Mouse (Mus musculus) olfactory bulb, adult 2 months (tissue): ENCODE measurements at regions not wholly inside any gene's neighbourhood (a gene's known extent, or its start where the extent isn't known, plus 50 kb on each side); places are given as distances from the start of the nearest gene placed in this dataset.

ENCODE experiments used
- CTCF ChIP-seq: fragments of 200-500 bp; IDR thresholded peaks from 2 replicates; pipeline ENCODE4 v1.5.1; 2012; ENCODE audit warnings: low read depth, mild to moderate bottlenecking, low read length, moderate library complexity; ENCODE audit not compliant: insufficient read depth
- POLR2A ChIP-seq: fragments of 200-500 bp; IDR thresholded peaks from 2 replicates; pipeline ENCODE4 v1.6.1; 2012; ENCODE audit warnings: mild to moderate bottlenecking, low read depth, low read length, moderate library complexity; ENCODE audit not compliant: insufficient read depth

DNA sequence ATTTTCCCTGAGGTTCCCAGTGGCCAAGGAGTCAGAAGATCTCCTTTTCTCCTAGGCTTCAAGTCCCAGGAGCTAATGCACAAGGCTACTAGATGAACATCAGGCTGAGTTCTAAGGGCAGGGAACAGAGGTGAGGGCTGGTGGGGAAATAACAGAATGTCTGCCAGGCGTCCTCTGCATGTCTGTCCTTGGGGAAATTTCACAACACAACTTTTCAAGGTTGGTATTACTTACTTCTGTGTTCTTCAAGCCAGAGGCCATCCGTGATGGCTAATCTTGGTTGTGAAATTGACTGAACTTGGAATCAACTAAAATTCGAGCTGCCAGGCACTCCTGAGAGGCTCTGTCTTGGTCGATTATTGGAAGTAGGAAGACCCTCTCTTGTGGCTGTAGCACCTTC, 416.6 kb downstream of the Vrk1 start:
- TF ChIP-seq CTCF (no peak), POLR2A (no peak)
